Mouse (Mus musculus) liver, adult 2 months (tissue): ENCODE measurements around the gene Ly6g5c.

Experiments
- CTCF ChIP-seq: fragments of 200-500 bp; IDR thresholded peaks from 2 replicates; pipeline ENCODE4 v1.5.1; 2011; ENCODE audit warnings: low read depth, low read length, control low read depth
- POLR2A ChIP-seq: fragments of 200-500 bp; IDR thresholded peaks from 2 replicates; pipeline ENCODE4 v1.6.1; 2011; ENCODE audit warnings: low read length, control low read depth; ENCODE audit not compliant: insufficient read depth; ENCODE audit errors: extremely low read depth

DNA sequence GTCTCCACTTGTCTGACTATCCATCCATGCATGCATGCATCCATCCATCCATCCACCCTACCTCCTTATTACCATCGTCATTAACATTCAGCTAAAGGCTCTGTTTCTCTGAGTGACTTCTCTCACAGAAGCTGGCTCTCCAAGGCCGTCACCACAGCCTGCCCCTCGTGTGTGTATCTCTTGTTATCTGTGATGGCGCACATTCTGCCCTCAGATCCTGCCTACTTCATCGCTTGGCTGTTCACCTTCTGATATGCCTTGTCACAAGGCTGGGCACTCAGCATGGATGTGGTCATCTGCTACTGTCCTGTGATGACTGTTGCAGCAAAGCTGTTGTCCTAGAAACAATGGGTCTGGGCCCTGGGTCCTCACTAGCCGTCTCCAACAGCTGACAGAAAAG, 3.3 kb upstream of the Ly6g5c start:
- TF ChIP-seq CTCF (no peak), POLR2A (no peak)
